Comparison of ENCODE assay signal across 13 mouse cellular contexts in genomic region chr6:137143818-137144525, GRCm38 (mm10). TPM values are rescaled to one million over a fixed set of nuclear protein-coding genes. Genes with fewer than 3 reads are reported as not detected.
DNase-seq lines count a peak whose midpoint lies in the region; ATAC-seq and TF ChIP-seq lines count a peak whose summit lies in the region.
"Had no signal": no experiment of that assay in that cellular context is flagged by ENCODE, and none has a peak within 500 bp of the region (broad histone marks: within the 10 kb centered on the region; RNA-seq: fewer than 3 reads in every experiment).

No protein-coding gene starts in this region.

- no peak overlapping the region for H3K4me2 ChIP-seq in lung, embryonic 14.5 days
- no peak overlapping the region for H3K4me2 ChIP-seq in hindbrain, embryonic 14.5 days (replicated peaks)

- H3K4me3 ChIP-seq in heart, embryonic 10.5 days, result no peak overlapping the region
- H3K4me3 ChIP-seq in lung, embryonic 14.5 days (ENCODE audit: low read depth, low read length), result no peak overlapping the region
- H3K4me3 ChIP-seq in hindbrain, embryonic 14.5 days (replicated peaks; ENCODE audit: low read length), result no peak overlapping the region

- no peak overlapping the region for H3K9ac ChIP-seq in lung, embryonic 14.5 days
- H3K9ac ChIP-seq in hindbrain, embryonic 14.5 days, result no peak overlapping the region
- H3K9ac ChIP-seq: limb, embryonic 13.5 days had no signal

- no peaks in the 10 kb centered on the region for H3K9me3 ChIP-seq in heart, embryonic 10.5 days
- H3K9me3 ChIP-seq in lung, embryonic 14.5 days (ENCODE audit: low read depth, low read length), result peaks cover 3% of the 10 kb centered on the region; the same call in 1 of the 2 replicates
- 0 out of 2 replicates have a peak, but pooled peaks cover 5% of the 10 kb centered on the region for H3K9me3 ChIP-seq in hindbrain, embryonic 14.5 days (ENCODE audit: control insufficient read depth, low read length)
- H3K9me3 ChIP-seq: hindbrain, embryonic 10.5 days had no signal

- peak; percentile 24 for TF ChIP-seq CTCF in lung, embryonic 14.5 days (IDR thresholded peaks at IDR 0.05; ENCODE audit: low read depth)

- DNase-seq in heart, embryonic 10.5 days (ENCODE audit: low spot score), result no peak
- DNase-seq in heart, postnatal 14 days, result no peak
- peak; percentile 77 for DNase-seq in lung, embryonic 14.5 days
- DNase-seq in lung, adult 18-20 months, result no peak
- peak; percentile 59 for DNase-seq in R1 (ENCODE audit: low read depth, low spot score)
- DNase-seq in lung, postnatal 4 days, result peak; percentile 40 to 42
- DNase-seq in hindbrain, embryonic 14.5 days (ENCODE audit: low spot score), result no peak
- DNase-seq: cerebellum, postnatal 25 days; midbrain, embryonic 14.5 days had no signal

- H3K36me3 ChIP-seq in heart, embryonic 10.5 days, result 0 out of 2 replicates have a peak, but pooled peaks cover 1% of the 10 kb centered on the region
- H3K36me3 ChIP-seq in lung, embryonic 14.5 days (ENCODE audit: insufficient read depth), result no peaks in the 10 kb centered on the region
- H3K36me3 ChIP-seq in hindbrain, embryonic 14.5 days (replicated peaks; ENCODE audit: control insufficient read depth, insufficient read depth), result no peaks in the 10 kb centered on the region
- H3K36me3 ChIP-seq: hindbrain, embryonic 10.5 days; limb, embryonic 13.5 days had no signal

- no peaks in the 10 kb centered on the region for H3K27me3 ChIP-seq in heart, embryonic 10.5 days (ENCODE audit: insufficient read depth, poor library complexity, severe bottlenecking)
- H3K27me3 ChIP-seq in lung, embryonic 14.5 days (ENCODE audit: insufficient read depth, low read length), result no peaks in the 10 kb centered on the region
- no peaks in the 10 kb centered on the region for H3K27me3 ChIP-seq in hindbrain, embryonic 14.5 days (ENCODE audit: control insufficient read depth, insufficient read depth, low read length)
- H3K27me3 ChIP-seq: limb, embryonic 13.5 days had no signal

- peak overlapping the region; percentile 45; the same call in 1 of the 2 replicates for H3K27ac ChIP-seq in heart, embryonic 10.5 days
- peak overlapping the region; percentile 90 for H3K27ac ChIP-seq in lung, embryonic 14.5 days (ENCODE audit: low read depth)
- H3K27ac ChIP-seq in hindbrain, embryonic 14.5 days, result no peak overlapping the region

- 69% methylated on average over 7 of the region's 7 CpGs for WGBS in heart, embryonic 10.5 days
- 46% methylated on average over 7 of the region's 7 CpGs for WGBS in lung, embryonic 14.5 days
- WGBS in hindbrain, embryonic 14.5 days, result 90% methylated on average over 7 of the region's 7 CpGs

- ATAC-seq in lung, embryonic 14.5 days (ENCODE audit: insufficient read depth), result peak; percentile 5; the same call in 1 of the 2 replicates
- no peak for ATAC-seq in erythroid progenitor cell, adult 5-6 weeks (replicated peaks; ENCODE audit: low FRiP score, poor library complexity, severe bottlenecking)
- no peak for ATAC-seq in hindbrain, embryonic 14.5 days (ENCODE audit: low FRiP score)

- intact Hi-C loops in heart, postnatal 14 days (cut with DNase I), result no loop called here

- peaks cover 62% of the 10 kb centered on the region for H3K4me1 ChIP-seq in heart, embryonic 10.5 days
- H3K4me1 ChIP-seq in lung, embryonic 14.5 days (ENCODE audit: insufficient read depth), result peaks cover 25% of the 10 kb centered on the region
- no peaks in the 10 kb centered on the region for H3K4me1 ChIP-seq in hindbrain, embryonic 14.5 days (replicated peaks; ENCODE audit: control insufficient read depth, insufficient read depth, low read length)

RNA-seq across cellular contexts. Expression of gene Rerg, which starts 26.3 kb away (rescaled TPM):
- polyA plus RNA-seq in heart, embryonic 10.5 days (2016; fragmentation: Nextera tagmentation; extraction: Ambion mirVana), result 3.8 and 6.8 TPM in 2 replicates
- 1 to 10 TPM; 7.4 to 7.5 TPM for total RNA-seq in heart, postnatal 14 days (2021)
- 21.3 and 22.0 TPM in 2 replicates for polyA plus RNA-seq in lung, embryonic 14.5 days (2014; fragmentation: Nextera tagmentation; extraction: Ambion mirVana)
- total RNA-seq in erythroid progenitor cell, adult 5-6 weeks (2015; ENCODE audit: low replicate concordance), result not detected in 2 replicates
- total RNA-seq in erythroid progenitor cell, adult 5-6 weeks (2017; ENCODE audit: low replicate concordance), result not detected in 2 replicates
- 6.5 and 8.6 TPM in 2 replicates for polyA plus RNA-seq in hindbrain, embryonic 14.5 days (2014; fragmentation: Nextera tagmentation; extraction: Ambion mirVana)
- total RNA-seq: neutrophil, adult 5-6 weeks had no signal

Comparison
In these comparisons a context has a peak if more than half of its experiments do, and no peak if none do; other contexts are left out.
1. DNase-seq: peak in lung, embryonic 14.5 days (single experiment), R1 (single experiment) and lung, postnatal 4 days (2 of 2); none in heart, embryonic 10.5 days (single experiment), heart, postnatal 14 days (0 of 2), lung, adult 18-20 months (0 of 2) and hindbrain, embryonic 14.5 days (single experiment).